Mouse (Mus musculus) 416B (cell line): ENCODE data around the gene Fbxo44.

Experiments
- DNase-seq: peaks from one replicate; pipeline ENCODE4 v3.0.0; 2011; ENCODE audit warnings: low read depth

The Fbxo44 gene

DNA sequence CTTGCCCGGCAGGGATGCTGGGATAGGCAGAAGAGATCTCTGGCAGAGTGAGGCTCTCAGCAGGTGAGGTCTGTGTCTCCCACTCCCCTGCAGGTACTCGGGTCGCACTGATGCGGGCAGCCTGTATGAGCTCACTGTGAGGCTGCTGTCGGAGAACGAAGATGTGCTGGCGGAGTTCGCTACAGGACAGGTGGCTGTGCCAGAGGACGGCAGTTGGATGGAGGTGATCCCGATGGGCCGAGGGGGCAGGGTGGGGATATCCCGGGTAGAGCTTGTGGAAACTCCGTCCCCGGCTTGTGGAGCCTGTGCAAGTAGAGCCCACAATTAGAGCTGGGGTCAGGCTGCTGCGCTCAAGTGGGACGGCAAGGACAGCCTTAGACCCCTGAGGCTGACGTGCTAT lies 5.3 kb upstream of the Fbxo44 start:
- DNase-seq, result no peak

DNA sequence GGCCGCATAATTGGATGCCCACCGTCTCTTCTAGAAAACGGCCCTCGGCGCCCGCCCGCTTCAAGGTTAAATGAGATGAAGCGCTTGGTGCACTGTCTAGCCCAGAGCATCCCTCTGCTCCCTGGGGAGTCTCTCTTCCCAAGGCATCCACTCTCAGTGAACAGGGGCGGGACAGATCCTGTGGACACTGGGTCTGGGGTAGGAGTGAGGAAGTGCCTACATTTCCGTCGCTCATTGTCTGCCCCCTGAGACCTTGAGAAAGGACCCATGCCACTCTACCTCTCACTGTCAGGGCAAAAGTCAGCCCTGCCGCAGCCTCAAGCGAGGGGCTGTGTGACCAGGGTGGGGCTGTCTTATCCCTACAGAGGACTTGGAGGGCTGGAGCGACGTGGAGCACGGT lies 4.2 kb upstream of the Fbxo44 start:
- no peak for DNase-seq

DNA sequence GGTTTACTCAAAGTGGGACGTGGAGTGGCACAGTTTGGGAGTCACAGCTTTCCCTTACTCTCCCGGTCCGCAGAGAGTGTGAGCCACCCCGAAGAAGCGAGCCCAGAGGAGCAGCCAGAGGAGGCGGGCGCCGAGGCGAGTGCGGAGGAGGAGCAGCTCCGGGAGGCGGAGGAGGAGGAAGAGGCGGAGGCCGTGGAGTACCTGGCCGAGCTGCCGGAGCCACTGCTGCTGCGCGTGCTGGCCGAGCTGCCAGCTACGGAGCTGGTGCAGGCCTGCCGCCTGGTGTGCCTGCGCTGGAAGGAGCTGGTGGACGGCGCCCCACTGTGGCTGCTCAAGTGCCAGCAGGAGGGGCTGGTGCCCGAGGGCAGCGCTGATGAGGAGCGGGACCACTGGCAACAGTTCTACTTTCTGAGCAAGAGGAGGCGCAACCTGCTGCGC lies 3.7 kb upstream of the Fbxo44 start:
- peak; percentile 85 for DNase-seq

DNA sequence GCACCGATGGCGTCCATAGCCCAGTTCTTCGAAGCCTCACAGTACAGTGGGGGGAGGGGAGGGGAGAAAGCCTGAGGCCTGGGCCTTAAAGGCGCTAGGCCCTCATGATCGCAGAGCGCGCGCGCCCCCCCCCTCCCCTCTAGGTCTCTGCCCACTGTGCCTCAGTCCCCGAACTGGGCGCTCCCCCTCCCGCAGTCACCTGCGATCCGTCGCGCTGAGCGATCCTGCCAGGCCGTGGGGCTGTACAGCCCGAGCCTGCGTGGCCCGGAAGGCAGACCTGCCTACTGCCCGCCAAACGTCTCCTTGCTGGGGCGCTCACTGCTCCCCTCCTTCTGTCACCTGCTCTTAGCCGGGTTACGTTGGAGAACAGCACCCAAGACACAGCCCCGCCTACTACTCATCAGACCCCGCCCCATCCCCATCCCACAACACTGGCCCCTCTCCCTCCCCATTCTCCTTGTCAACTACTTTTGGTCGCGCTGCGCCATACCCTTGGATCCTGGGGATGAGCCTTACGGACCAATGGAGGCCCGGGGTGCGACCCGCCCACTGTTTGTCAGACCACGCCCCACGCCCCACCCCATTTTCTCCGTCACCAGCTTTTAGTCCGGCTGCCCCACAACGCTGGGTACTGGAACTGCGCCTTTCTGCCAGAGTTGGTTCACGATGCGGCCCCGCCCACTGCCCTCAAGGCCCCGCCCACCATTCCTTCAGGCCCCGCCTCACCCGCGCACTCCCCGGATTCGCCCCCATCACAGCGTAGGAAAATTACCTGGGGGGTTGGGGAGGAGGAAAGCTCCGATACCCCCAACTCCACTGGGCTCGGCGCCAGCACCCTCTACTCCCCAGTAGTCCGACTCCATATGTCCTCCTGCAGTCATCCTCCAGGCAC lies 492 bp downstream of the Fbxo44 start:
- DNase-seq, result peak; percentile 98

DNA sequence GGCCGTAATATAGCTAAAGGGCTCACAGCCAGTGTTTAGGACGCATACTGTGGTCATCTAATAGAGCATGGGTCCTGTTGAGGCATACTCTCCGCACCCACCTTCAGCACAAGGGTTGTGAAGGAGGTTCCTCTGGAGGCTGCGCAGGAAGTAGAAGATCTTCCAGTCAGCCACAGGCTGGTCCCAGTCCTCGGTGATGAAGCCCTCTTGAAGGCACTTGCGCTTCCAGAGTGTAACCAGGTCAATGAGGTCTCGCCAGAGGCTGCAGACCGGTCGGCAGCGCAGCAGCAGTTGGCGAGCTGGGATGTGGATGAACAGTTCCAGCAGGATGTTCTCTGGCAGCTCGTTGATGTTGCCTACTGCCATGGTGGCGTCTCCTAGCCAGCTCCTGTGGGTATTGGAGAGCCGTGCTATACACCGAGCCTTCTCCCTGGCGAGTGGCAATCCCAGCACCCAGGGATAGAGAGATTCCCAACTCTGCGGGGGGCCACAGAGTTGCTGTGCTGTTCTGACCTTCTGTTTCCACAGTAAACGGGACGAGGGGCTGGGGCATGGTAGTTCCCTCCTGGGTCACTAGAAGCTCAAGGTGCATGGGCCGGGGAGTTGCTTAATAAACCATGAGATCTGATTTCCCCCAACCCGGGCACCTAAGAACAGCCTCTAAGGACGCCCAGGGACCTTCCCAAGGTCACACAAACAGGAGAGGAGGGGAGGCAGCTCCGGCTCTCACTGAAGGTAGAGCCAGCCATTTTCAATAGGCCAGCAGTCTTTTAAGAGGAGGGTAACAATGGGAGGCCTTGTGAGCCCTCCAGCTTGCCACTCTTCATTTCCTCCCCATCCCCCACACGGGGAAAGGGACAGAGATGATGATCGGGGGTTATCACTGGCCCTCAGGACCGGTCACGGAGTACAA lies 1.6 kb downstream of the Fbxo44 start:
- no peak for DNase-seq

DNA sequence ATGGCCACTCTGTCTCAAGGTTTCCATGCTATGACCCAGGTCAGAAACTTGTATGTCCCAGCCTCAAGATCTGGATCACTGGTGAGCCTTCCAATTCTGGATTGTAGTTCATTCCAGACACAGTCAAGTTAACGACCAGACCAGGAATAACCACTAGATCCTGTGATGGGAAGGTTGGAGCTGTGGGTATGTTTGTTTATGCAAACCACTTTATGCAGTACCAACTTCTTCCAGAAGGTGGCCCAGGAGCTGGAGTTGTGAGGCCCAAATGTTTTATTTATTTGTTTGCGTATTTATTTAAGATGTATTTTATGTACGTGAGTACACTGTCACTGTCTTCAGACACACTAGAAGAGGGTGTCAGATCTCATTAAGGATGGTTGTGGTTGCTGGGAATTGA lies 5.3 kb downstream of the Fbxo44 start:
- DNase-seq, result peak; percentile 59

DNA sequence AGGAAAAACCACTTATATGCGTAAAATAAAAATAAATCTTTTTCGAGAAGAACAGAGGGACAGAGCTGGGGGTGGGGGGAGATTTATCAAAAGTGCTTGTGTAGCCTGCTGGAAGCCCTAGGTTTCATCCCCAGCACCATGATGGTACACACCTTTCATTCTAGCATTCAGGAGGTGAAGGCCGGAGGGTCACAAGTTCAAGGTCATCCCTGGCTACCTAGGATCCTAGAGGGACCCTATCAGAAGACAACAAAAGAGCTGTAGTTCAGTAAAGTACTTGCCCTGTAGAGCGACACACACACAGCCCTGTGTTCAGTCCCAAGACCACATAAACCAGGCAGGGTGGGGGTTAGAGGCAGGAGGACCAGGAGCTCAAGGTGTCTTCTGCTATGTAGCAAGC lies 6.3 kb downstream of the Fbxo44 start:
- DNase-seq, result no peak

DNA sequence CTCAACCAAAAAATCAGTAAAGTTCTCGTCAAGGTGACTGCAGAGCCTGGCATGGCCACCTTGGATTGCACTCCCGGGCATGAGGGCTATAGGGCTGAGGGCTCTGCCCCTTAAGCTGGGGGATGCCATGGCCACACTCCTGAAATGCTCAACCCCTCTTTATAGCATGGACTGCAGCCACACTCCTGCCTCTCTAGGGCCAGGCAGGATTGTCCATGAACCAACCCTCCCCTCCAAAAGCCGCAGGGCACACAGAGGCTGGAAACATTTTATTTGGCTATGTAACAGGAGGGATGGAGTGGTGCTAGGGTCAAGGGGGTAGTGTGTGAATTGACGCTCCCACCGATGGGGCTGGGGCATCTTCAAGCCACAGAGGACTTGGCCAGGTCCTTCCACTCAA lies 7.7 kb downstream of the Fbxo44 start:
- no peak for DNase-seq

DNA sequence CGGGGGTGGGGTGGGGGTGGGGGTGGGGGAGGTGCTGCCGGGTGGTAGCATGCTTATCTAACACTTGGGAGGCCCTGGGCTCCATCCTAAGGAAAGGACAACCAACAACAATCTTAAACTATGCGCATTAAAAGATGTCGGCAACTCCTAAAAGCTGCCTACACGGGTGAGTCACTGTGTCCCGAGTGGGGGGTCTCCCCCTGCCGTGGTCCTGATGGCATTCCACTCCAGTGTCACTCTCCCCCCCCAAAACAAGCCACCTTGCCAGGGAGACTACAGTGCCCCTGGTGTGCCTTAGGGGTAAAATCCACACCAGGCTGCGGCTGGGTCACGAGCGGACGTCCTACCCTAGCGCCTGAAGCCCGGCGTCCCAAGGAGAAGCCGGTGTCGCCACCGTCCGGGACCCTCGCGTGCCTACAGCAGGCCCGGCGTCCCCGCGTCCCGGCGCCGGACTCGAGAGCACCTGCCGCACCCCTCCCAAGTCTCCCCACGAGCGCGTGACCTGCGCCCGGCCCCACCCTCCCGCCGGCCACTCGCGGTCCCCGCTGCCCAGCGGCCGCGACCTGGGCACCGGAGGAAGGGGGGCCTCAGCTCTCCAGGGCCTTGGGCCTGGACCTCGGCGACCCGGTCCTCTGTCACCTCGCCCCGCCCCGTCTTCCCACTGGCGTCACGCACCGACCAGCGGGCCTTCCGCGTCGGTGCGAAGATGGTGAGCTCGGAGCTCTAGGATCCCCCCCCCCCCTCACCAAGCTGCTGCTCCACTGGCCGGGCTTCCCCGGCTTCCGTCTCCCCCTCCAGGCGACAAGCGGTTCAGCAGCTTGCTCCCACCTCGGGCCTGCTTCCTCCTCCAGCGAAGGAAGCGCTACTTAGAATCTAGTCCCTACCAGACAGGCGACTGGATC lies 8.8 kb downstream of the Fbxo44 start, which contains the start of gene Fbxo6:
Gene Fbxo6, minus strand, starts transcription at position 874 of the 902 bp plus-strand sequence.
- peak; percentile 97 for DNase-seq

DNA sequence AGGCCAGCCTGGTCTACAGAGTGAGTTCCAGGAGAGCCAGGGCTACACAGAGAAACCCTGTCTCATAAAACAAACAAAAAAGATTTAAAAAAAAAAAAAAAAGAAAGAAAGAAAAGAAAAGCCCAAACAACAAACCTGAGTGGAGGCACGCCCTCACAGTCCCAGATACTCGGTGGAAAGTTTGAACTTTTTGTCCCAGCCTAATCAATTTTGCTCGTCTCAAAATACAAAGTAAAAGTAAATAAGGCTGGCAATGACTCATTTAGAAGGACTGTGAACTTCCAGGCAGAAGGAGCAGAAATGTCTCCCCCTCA lies 9.4 kb downstream of the Fbxo44 start:
- no peak for DNase-seq

DNA sequence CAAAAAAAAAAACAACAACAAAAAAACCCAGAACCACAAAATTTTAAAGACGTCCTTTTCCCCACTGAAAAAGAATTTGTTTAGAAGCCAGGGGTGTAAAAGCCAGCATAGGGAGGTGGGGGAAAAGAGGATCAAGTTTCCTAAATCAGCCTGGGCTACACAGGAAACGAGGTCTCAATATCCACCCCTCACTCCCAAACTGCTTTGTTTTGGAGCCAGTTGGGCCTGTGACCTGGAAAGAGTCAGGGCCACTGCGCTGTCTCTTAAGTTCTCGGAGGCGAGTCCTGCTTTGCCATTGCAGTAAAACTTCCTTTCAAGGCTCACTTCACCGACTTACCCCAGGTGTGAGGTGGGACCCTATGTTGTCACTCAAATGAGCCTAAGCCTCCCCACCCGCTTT lies 10.0 kb downstream of the Fbxo44 start:
- DNase-seq, result no peak

DNA sequence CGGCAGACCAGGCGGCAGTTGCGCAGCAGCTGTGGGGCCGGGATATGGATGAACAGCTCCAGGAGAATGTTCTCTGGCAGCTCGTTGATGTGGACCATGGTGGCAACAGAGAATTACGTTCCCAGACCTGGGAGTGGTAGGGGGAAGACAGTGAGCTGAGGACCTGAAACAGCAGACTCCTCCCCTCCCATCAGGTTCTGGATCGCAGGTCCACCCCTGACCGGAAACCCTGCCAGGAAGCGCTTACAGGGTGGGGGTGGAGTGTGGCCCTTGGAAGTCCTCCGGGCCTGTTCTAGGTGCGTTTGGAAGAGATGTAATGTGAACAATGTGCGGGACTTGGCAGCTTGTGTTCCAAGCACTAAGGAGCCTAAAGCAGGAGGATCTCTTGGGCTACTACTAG lies 10.7 kb downstream of the Fbxo44 start:
- DNase-seq, result no peak

DNA sequence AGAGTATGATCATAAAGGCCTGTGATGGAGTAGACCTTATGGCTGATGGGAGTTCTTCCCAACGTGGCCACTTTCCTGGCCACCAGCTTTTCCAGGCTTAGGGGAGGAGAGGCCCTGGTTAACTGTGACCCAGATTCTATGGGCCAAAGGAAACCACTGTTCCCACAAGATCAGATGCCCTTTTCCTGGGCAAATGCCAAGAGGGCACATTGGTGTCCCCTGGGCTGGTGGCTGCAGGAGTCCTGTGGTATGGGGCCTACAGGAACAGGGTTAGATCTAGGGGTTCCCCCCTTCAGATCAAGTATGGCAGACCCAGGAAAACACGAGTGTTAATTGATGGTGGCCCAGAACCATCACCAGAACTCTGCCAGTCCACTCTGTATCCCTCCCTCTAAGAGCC lies 12.6 kb downstream of the Fbxo44 start:
- DNase-seq, result no peak

DNA sequence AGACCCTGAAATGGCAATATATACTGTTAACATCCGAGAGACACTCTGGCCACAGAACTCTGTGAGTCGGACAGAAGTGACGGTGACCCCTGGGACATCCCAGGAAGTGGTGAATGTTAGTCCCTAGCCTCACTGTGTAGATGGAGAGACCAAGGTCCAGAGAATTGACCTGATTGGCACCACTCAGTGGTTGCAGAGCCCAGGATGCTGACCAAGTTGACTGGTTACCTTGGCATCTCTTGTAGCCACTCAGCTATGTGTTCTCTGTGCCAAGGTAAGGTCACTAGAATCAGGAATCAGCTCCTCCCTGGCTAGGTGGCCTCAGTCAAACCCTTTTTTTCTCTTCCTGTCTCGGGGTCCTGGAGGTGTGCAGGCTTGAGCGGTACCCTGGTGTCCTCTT lies 16.6 kb downstream of the Fbxo44 start:
- no peak for DNase-seq

DNA sequence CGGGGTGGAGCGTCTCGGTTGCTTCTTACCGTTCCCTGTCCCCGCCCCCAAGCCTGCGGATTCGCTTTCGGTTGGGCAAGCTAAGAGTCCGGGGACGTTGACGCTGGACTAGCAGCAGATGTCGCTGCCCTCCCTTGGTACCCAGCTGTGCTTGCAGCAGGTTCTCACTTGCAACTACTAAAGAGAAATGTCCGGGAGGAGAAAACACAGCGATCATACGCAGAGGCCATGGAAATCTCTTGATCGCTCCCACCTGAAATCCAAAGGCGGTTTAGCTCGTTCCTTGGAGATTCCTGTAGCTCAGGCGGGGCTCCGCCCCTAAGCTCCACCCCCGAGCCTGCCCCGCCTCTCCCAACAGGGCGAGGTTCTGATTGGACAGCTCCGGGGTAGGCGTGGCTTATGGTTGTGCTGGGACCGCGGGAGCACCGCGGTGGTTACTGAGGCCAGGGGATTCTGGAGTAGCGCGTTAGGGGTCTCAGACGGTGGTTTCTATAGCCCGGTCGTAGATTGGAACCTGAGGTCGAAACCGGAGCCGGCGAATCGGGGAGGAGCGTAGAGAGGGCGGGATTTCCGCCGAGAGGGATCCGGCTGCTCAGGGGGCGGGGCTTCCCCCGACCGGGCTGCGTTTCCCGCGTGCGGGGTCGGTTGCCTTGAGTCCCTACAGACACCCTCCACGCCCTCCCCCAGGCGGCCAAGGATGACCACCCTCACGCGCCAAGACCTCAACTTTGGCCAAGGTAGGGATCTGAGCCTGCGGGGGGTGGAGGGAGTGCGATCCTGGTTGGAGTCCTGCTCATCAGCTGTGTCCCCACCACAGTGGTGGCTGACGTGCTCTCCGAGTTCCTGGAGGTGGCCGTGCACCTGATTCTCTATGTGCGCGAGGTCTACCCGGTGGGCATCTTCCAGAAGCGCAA lies 19.9 kb downstream of the Fbxo44 start:
- DNase-seq, result peak; percentile 97

DNA sequence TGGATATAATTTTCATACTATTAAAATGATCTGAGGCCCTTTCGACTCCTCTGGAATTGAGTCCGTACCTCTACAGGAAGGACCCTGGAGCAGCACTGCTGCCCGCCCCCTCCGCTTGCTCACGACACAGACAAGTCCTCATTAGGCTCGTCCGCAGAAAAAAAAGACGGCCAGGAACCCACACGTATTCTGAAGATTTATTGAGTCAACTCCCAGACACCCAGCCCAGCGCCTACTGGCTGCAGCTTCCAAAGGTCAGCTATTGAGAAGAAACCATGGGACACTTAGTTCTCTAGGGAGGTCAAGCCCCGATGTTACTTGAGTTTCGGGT lies 20.6 kb downstream of the Fbxo44 start:
- no peak for DNase-seq

DNA sequence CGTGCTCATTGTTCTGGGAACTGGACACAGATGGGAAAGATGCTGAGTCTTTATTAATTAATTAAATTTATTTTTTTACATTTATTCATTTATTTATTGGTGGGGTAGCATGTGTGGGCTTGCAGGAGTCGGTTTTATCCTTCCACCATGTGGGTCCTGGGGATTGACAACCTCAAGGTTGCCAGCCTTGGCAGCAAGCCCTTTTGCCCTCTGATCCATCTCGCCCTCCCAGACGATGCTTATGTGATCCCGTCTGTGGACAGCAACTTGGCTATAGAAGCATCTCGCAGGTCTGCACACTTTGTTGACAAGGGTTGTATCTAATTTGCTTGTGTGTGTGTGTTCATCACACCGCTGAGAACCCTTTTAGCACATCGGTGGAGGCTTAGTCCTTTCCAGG lies 22.8 kb downstream of the Fbxo44 start:
- DNase-seq, result no peak

DNA sequence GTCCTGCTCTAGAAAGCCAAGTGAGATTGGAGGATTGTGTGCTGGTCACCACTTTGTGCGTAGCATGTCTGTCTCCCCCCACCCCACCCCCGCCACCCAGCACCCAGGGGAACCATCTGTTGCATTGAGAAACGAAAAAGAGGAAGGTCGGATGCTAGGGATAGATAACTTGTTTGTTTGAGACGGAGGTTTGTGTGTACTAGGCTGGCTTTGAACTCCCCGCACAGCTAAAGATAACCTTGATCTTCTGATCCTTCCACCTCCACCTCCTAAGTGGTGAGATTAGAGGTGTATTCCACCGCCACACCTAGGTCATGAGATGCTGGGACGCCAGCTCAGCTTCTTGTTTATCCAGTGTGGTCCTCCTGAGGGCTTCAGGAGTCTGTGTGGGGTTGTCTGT lies 25.3 kb downstream of the Fbxo44 start:
- no peak for DNase-seq

DNA sequence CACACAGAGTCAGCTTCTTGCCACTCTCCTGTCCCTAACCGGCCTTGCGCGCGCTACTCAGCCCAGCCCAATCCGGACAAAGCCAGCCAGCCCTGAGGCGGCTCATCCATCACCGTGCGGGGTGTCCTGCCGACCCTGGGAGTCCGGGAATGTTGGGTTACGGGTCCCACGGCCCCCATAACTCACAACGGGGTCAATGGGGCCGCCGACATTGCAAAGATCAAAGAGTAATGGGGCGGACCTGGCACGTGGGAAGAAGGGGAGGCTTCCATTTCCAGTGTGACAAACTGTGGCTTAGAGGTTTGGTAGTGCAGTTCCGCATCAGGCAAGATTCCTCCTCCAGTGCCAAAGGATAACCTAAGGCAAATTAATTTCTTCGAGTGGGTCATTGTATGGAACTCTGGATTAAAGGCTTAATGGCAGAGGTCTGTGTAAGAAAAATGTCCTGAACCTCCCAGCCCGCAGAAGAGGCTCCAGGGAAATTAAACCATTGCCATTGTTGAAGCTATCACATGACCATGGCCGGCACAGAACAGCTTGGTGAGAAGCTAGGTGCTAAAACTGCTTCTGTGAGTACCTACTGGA lies 28.7 kb downstream of the Fbxo44 start:
- DNase-seq, result no peak

DNA sequence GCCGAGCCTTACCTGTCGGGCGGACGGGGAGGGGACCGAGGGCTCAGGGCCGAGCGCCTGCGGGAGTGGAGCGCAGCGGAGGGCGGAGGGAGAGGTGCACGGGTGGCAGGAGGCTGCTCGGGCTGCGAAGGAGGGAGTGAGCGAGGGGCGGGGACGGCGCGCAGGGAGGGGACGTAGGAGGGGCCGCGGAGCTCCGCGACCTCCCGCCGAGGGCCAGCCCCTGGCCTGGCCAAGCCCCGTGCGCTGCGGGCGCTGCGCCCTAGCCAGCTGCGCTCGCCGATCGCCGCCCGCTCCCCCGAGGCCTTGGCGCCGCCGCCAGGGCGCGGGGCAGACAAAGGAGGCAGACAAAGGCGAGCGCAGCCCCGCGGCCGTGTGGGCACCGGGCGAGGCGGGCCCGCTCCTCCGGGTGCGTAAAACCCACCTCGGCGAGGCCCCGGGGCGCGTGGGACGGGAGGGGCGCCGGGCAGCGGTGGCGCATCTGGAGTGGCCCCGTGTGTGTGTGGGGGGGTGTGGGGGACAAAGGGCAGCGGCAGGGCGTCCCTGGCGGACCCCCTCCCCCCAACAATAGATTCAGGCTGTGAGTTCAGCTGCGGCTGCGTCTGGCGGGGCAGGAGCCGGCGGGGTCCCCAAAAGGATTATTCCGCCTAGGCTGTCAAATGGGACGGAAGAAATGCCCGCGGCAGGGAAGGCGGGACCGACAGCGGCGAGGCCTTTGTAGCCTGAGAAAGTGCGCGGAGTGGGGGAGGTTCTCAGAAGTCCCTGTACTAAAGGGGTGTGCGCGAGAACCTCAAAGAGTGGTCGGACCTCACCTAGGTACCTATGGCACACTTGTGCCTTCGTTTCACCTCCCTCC lies 29.5 kb downstream of the Fbxo44 start, which contains the start of gene Draxin:
Gene Draxin, minus strand, starts transcription at position 138 of the 853 bp plus-strand sequence.
- DNase-seq, result no peak
